Comparison of ENCODE assay signal across 9 mouse cellular contexts in the genomic region with DNA sequence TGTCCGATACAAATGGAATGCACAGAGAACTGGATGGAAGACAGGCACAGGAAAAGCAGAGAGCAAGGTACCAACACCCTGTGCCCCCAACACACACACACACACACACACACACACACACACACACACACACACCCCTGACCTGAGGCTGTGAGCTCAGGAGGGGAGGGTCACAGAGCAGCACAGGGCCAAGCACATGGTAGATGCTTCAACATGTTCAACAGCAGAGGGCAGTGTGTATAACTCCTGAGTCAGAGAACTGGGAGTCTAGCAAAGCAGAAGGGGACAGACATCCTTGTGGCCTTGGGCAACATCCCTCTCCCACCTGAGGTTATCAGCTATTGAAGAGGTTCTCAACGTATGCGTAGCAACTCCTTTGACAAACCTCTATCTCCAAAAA. TPM values are rescaled to one million over a fixed set of nuclear protein-coding genes. Genes with fewer than 3 reads are reported as not detected.
DNase-seq lines count a peak whose midpoint lies in the region; ATAC-seq and TF ChIP-seq lines count a peak whose summit lies in the region.
"Had no signal": no experiment of that assay in that cellular context is flagged by ENCODE, and none has a peak within 500 bp of the region (broad histone marks: within the 10 kb centered on the region; RNA-seq: fewer than 3 reads in every experiment).

No protein-coding gene starts in this region.

- H3K4me2 ChIP-seq in heart, embryonic 12.5 days = no peak overlapping the region
- H3K4me2 ChIP-seq: lung, embryonic 15.5 days had no signal

- no peak for DNase-seq in heart, adult 11 months
- DNase-seq in ES-CJ7 (ENCODE audit: low read depth, low spot score) = peak; percentile 88
- DNase-seq in kidney, postnatal 10 days = peak; percentile 51
- peak; percentile 20 for DNase-seq in naive thymus-derived CD4-positive, alpha-beta T cell, adult 2 months (ENCODE audit: low read depth)
- no peak for DNase-seq in right cerebral cortex, postnatal 14 days
- no peak for DNase-seq in left cerebral cortex, postnatal 36 days (ENCODE audit: low spot score in 2 of 2)

- intact Hi-C loops in left cerebral cortex, postnatal 36 days (cut with DNase I) = no loop called here

- TF ChIP-seq CTCF in embryonic fibroblast, embryonic 13.5 days (IDR thresholded peaks at IDR 0.05; ENCODE audit: borderline replicate concordance, insufficient read depth, low read length) = peak; percentile 63; the same call in 1 of the 2 replicates

- 67% methylated on average over 3 of the region's 3 CpGs for WGBS in heart, embryonic 12.5 days

- no peak for TF ChIP-seq POLR2A in embryonic fibroblast, embryonic 13.5 days (IDR thresholded peaks at IDR 0.05; ENCODE audit: low read depth, low read length)

- H3K4me3 ChIP-seq in heart, embryonic 12.5 days = no peak overlapping the region
- no peak overlapping the region for H3K4me3 ChIP-seq in embryonic fibroblast, embryonic 13.5 days (ENCODE audit: insufficient read depth, low read length)
- H3K4me3 ChIP-seq: lung, embryonic 15.5 days had no signal

- peak; percentile 25; the same call in 1 of the 2 replicates for ATAC-seq in heart, embryonic 12.5 days (ENCODE audit: insufficient number of reproducible peaks, low FRiP score)

- no peaks in the 10 kb centered on the region for H3K9me3 ChIP-seq in heart, embryonic 12.5 days (replicated peaks)
- H3K9me3 ChIP-seq: lung, embryonic 15.5 days had no signal

- H3K9ac ChIP-seq in heart, embryonic 12.5 days = no peak overlapping the region
- H3K9ac ChIP-seq: lung, embryonic 15.5 days had no signal

- peaks cover 11% of the 10 kb centered on the region for H3K36me3 ChIP-seq in heart, embryonic 12.5 days

- no peak overlapping the region for H3K27ac ChIP-seq in heart, embryonic 12.5 days (ENCODE audit: poor library complexity, severe bottlenecking)
- no peak overlapping the region for H3K27ac ChIP-seq in embryonic fibroblast, embryonic 13.5 days (ENCODE audit: insufficient read depth, low read length)
- H3K27ac ChIP-seq: lung, embryonic 15.5 days had no signal

- H3K27me3 ChIP-seq in heart, embryonic 12.5 days (replicated peaks) = 0 out of 2 replicates have a peak, but pooled peaks cover 3% of the 10 kb centered on the region
- H3K27me3 ChIP-seq: lung, embryonic 15.5 days had no signal

- H3K4me1 ChIP-seq in heart, embryonic 12.5 days (replicated peaks) = no peaks in the 10 kb centered on the region
- no peaks in the 10 kb centered on the region for H3K4me1 ChIP-seq in embryonic fibroblast, embryonic 13.5 days (ENCODE audit: control insufficient read depth, insufficient read depth, low read length)
- H3K4me1 ChIP-seq: lung, embryonic 15.5 days had no signal

RNA-seq across cellular contexts. Expression of a gene that starts 32.8 kb away (rescaled TPM):
- polyA plus RNA-seq in heart, embryonic 12.5 days (2016; fragmentation: Nextera tagmentation; extraction: Ambion mirVana) = 18.4 and 25.8 TPM in 2 replicates
- 6.8 and 9.0 TPM in 2 replicates for polyA plus RNA-seq in embryonic fibroblast, embryonic 13.5 days (2011; ENCODE audit: insufficient read length, low read depth, missing spikeins)
- 10 to 100 TPM; 42.0 to 46.7 TPM for total RNA-seq in left cerebral cortex, postnatal 36 days (2021)

RNA-seq across cellular contexts. Expression of a gene that starts 58.8 kb away (rescaled TPM):
- not detected in 2 replicates for polyA plus RNA-seq in heart, embryonic 12.5 days (2016; fragmentation: Nextera tagmentation; extraction: Ambion mirVana)
- polyA plus RNA-seq in embryonic fibroblast, embryonic 13.5 days (2011; ENCODE audit: insufficient read length, low read depth, missing spikeins) = not detected in 2 replicates
- total RNA-seq in left cerebral cortex, postnatal 36 days (2021) = under 1 TPM; 0.68 to 0.99 TPM

Comparison
In these comparisons a context has a peak if more than half of its experiments do, and no peak if none do; other contexts are left out.
1. DNase-seq: peak in ES-CJ7 (single experiment), kidney, postnatal 10 days (single experiment) and naive thymus-derived CD4-positive, alpha-beta T cell, adult 2 months (single experiment); none in heart, adult 11 months (single experiment), right cerebral cortex, postnatal 14 days (single experiment) and left cerebral cortex, postnatal 36 days (0 of 2).